Mouse (Mus musculus): ENCODE measurements around the gene Phf12. TPM values are rescaled to one million over a fixed set of nuclear protein-coding genes. Genes with fewer than 3 reads are reported as not detected.

The Phf12 gene
- polyA plus RNA-seq (2012; rRNA removed) (81.2 and 85.8 TPM in 2 replicates), polyA plus RNA-seq (2014; fragmentation: Nextera tagmentation; extraction: Ambion mirVana) (18.3 and 19.7 TPM in 2 replicates)

DNA sequence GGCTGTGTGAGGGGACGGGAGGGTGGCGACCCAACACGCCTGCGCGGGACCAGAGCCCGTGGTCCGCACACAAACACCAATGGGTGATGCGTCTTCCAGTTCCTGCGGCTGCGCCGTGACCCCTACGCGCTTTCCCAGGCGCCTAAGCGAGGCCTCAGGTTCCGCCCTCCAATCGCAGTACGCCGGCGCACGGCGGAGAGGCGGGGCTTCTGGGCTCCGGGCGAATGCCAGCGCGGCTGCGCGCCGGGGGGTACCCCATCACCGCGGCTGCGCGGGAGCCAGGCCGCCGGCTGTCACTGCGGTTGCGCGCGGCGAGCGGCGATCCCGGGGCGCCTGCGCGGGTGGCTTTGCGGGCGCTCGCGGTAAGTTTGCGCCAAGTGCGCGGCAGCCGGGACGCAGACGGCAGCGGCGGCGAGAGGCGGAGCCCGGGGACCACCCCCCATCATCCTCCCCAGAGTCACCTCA is at the start of gene Phf12:
Gene Phf12, plus strand, starts transcription at position 314 of the 465 bp plus-strand sequence.
- no peaks in the 10 kb centered on the region for H3K9me3 ChIP-seq (ENCODE audit: control insufficient read depth, low read length)
- H3K27ac ChIP-seq (replicated peaks; ENCODE audit: low read depth, low read length): peak within 1 kb of the TSS; percentile 89
- H3K4me2 ChIP-seq (replicated peaks; ENCODE audit: low read depth, low read length, severe bottlenecking): peak within 1 kb of the TSS; percentile 73
- peaks cover 10% of the 10 kb centered on the region; the same call in 1 of the 2 replicates for H3K4me1 ChIP-seq (ENCODE audit: control insufficient read depth, insufficient read depth, low read length)
- peak; percentile 90 for ATAC-seq (ENCODE audit: low FRiP score, low read depth)
- H3K9ac ChIP-seq (ENCODE audit: low read depth, low read length, severe bottlenecking): peak within 1 kb of the TSS; percentile 89
- no peaks in the 10 kb centered on the region for H3K27me3 ChIP-seq (ENCODE audit: control insufficient read depth, insufficient read depth, low read length)
- TF ChIP-seq POLR2A (IDR thresholded peaks at IDR 0.05; ENCODE audit: borderline replicate concordance, extremely low read depth, insufficient read depth, insufficient read length): 0 out of 2 replicates have a peak, but pooled peaks have one; percentile 17
- H3K4me3 ChIP-seq (replicated peaks; ENCODE audit: low read length): peak within 1 kb of the TSS; percentile 99
- under 1% methylated on average over 32 of the region's 62 CpGs for WGBS
- peaks cover 18% of the 10 kb centered on the region for H3K36me3 ChIP-seq (ENCODE audit: control insufficient read depth, insufficient read depth, low read length)
- DNase-seq (ENCODE audit: low spot score): peak; percentile 99

DNA sequence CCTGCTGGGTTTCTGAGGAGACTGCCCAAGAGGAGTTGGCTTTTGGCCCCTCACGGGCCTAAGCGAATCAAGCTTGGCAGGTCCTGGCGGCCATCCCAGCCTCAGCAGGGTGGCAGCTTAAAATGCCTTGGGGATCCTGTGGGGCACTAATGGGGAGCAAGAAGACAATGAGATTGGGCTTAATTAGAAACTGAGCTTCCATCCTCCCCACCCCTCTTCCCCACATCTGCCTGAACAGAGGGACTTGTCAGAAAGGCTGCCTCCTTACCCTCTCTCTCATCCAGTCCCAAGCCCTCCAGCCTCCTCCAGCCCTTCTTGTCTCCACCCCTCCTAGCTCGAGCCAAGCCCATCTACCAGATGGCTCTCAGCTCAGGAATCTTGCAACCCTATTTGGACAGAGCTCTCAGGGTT is 48.4 kb upstream of the Phf12 start:
- DNase-seq (ENCODE audit: low spot score) (no peak), ATAC-seq (ENCODE audit: low FRiP score, low read depth) (no peak)
- Histone ChIP-seq H3K27ac (replicated peaks; ENCODE audit: low read depth, low read length) (no peak overlapping the region), H3K4me1 (ENCODE audit: control insufficient read depth, insufficient read depth, low read length) (peaks cover 10% of the 10 kb centered on the region), H3K4me2 (replicated peaks; ENCODE audit: low read depth, low read length, severe bottlenecking) (no peak overlapping the region), H3K4me3 (replicated peaks; ENCODE audit: low read length) (no peak overlapping the region), H3K36me3 (ENCODE audit: control insufficient read depth, insufficient read depth, low read length) (no peaks in the 10 kb centered on the region), H3K9me3 (ENCODE audit: control insufficient read depth, low read length) (no peaks in the 10 kb centered on the region), H3K9ac (ENCODE audit: low read depth, low read length, severe bottlenecking) (no peak overlapping the region), H3K27me3 (ENCODE audit: control insufficient read depth, insufficient read depth, low read length) (peaks cover 66% of the 10 kb centered on the region)
- 6% methylated on average over 4 of the region's 4 CpGs for WGBS
- no peak for TF ChIP-seq POLR2A (IDR thresholded peaks at IDR 0.05; ENCODE audit: borderline replicate concordance, extremely low read depth, insufficient read depth, insufficient read length)

DNA sequence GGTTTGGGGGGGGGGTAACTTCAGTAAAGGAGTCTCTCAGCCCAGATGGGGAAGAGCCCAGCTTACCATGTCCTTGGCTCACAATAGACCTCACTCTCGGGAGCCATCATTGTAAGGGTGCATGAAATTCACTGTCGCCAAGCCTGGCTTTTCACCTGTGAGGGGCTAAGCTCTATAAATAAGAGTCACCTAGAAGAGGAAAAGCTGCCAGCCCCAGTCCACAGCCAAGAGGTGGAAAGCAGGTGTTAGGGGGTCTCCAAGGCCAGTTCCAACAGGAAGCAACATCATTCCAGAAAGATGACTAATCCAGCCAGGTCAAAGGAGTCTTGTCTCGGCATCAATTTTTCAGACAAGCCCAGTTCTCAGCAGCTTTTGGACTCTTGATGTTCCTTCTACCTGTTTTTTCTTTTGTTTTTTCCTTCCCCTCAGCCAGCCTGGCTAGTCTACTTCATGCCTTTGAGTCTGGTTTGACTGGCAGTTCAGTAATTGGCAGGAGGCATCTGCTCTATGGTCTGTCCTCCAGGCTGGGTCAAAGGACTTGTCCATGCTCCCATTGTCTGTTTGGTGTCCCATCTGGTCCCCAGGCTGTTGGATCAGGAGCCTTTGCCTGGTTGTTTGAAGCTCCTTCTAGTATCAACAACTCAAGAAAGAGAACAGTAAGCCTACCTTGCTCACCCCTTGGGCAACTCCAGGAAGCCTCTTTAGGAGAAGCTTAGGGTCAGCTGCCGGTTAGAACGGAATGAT is 47.8 kb upstream of the Phf12 start:
- Histone ChIP-seq H3K27ac (replicated peaks; ENCODE audit: low read depth, low read length) (no peak overlapping the region), H3K27me3 (ENCODE audit: control insufficient read depth, insufficient read depth, low read length) (peaks cover 66% of the 10 kb centered on the region), H3K4me1 (ENCODE audit: control insufficient read depth, insufficient read depth, low read length) (peaks cover 10% of the 10 kb centered on the region), H3K4me3 (replicated peaks; ENCODE audit: low read length) (no peak overlapping the region), H3K4me2 (replicated peaks; ENCODE audit: low read depth, low read length, severe bottlenecking) (no peak overlapping the region), H3K36me3 (ENCODE audit: control insufficient read depth, insufficient read depth, low read length) (no peaks in the 10 kb centered on the region), H3K9me3 (ENCODE audit: control insufficient read depth, low read length) (no peaks in the 10 kb centered on the region), H3K9ac (ENCODE audit: low read depth, low read length, severe bottlenecking) (no peak overlapping the region)
- no peak for TF ChIP-seq POLR2A (IDR thresholded peaks at IDR 0.05; ENCODE audit: borderline replicate concordance, extremely low read depth, insufficient read depth, insufficient read length)
- no peak for DNase-seq (ENCODE audit: low spot score)
- ATAC-seq (ENCODE audit: low FRiP score, low read depth): no peak
- 60% methylated on average over 5 of the region's 5 CpGs for WGBS

DNA sequence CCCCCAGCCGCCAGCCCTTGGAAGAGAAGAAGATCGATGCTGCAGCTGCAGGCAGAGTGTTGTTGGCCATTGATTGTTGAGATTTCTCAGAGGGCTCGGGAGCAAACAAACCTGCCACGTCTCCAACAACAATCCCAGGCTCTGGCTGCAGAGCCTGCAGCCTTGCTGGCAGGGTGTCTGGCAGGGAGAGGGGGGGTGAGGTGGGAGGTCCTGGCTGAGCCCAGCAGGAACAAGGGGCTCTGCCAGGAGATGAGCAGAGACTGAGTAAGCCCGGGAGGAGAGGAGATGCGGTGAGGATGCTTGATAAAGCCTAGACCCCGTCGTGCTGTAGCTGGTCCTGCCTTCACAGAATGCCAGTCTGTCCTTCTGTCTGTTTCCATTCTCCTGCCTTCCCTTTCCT is 45.7 kb upstream of the Phf12 start:
- TF ChIP-seq POLR2A (IDR thresholded peaks at IDR 0.05; ENCODE audit: borderline replicate concordance, extremely low read depth, insufficient read depth, insufficient read length): no peak
- ATAC-seq (ENCODE audit: low FRiP score, low read depth) (no peak), DNase-seq (ENCODE audit: low spot score) (no peak)
- Histone ChIP-seq H3K9ac (ENCODE audit: low read depth, low read length, severe bottlenecking) (no peak overlapping the region), H3K9me3 (ENCODE audit: control insufficient read depth, low read length) (no peaks in the 10 kb centered on the region), H3K4me3 (replicated peaks; ENCODE audit: low read length) (no peak overlapping the region), H3K36me3 (ENCODE audit: control insufficient read depth, insufficient read depth, low read length) (no peaks in the 10 kb centered on the region), H3K4me2 (replicated peaks; ENCODE audit: low read depth, low read length, severe bottlenecking) (no peak overlapping the region), H3K27ac (replicated peaks; ENCODE audit: low read depth, low read length) (no peak overlapping the region), H3K27me3 (ENCODE audit: control insufficient read depth, insufficient read depth, low read length) (peaks cover 55% of the 10 kb centered on the region), H3K4me1 (ENCODE audit: control insufficient read depth, insufficient read depth, low read length) (no peaks in the 10 kb centered on the region; the same call in 1 of the 2 replicates)
- 11% methylated on average over 8 of the region's 8 CpGs for WGBS

DNA sequence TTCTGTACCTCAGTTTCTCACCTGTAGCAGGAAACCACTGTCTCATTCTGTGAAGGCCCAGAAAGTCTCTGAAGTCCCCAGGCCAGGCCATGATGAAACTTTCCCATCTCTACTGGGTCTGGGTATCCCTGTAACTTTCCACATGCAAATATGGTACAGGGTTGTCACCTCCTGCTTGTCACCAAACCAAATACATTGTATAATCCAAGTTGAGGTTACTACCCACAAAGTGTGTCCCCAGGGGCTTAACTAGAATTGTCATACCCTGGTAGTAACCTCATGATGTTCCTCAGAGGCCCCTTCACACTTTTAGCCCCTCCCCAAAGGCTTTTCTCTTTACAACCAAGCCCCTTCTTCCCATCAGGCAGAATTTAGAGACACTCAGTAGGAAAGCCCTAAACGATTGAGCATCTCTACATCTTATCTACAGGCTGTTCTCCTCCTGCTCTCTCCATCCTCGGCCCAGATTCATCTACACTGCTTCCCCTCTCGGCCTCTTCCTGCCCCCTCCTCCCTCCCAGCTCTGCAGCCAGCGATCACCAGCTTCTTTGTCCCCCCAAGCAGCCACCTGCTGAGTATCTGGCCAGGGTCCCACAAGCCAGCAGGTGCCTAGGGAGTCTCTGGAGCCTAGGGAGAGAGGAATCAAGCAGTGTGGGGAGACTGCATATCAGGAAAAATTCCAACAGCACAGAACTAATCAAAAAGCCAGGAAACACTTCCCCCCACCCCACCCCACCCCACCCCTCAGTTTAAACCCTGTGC is 44.7 kb upstream of the Phf12 start:
- DNase-seq (ENCODE audit: low spot score) (no peak), ATAC-seq (ENCODE audit: low FRiP score, low read depth) (no peak)
- Histone ChIP-seq H3K27me3 (ENCODE audit: control insufficient read depth, insufficient read depth, low read length) (peaks cover 45% of the 10 kb centered on the region), H3K9me3 (ENCODE audit: control insufficient read depth, low read length) (no peaks in the 10 kb centered on the region), H3K4me3 (replicated peaks; ENCODE audit: low read length) (no peak overlapping the region), H3K27ac (replicated peaks; ENCODE audit: low read depth, low read length) (no peak overlapping the region), H3K9ac (ENCODE audit: low read depth, low read length, severe bottlenecking) (no peak overlapping the region), H3K36me3 (ENCODE audit: control insufficient read depth, insufficient read depth, low read length) (no peaks in the 10 kb centered on the region), H3K4me2 (replicated peaks; ENCODE audit: low read depth, low read length, severe bottlenecking) (no peak overlapping the region), H3K4me1 (ENCODE audit: control insufficient read depth, insufficient read depth, low read length) (no peaks in the 10 kb centered on the region; the same call in 1 of the 2 replicates)
- no peak for TF ChIP-seq POLR2A (IDR thresholded peaks at IDR 0.05; ENCODE audit: borderline replicate concordance, extremely low read depth, insufficient read depth, insufficient read length)
- 23% methylated on average over 4 of the region's 4 CpGs for WGBS

All from limb, embryonic 14.5 days (tissue).